Mouse (Mus musculus): ENCODE measurements at regions not wholly inside any gene's neighbourhood (a gene's known extent, or its start where the extent isn't known, plus 50 kb on each side); places are given as distances from the start of the nearest gene placed in this dataset.
"Not testable (repeated sequence)": the region's sequence is repeated elsewhere in the genome, so short reads cannot be mapped to it uniquely, and the experiment has no call there.

DNA sequence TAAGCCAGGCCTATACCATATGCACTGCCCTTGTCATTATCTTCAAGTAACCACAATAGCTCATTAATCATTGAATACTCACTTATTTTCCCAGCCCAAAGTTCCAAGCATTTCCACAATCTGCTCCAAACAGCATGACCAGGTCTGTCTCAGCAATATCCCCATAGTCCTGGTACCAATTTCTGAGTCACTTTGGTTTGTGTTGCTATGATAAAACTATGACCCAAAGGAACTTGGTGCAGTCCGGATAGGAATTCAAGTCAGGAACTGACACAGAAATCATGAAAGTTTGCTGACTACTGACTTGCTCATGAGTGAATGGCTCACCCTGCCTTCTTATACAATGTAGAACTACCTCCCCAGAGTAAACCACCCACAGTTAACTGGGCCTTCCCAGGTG lies 309.4 kb downstream of the Gxylt1 start:
- 91% methylated on average over 1 of the region's 1 CpGs for WGBS
- no peaks in the 10 kb centered on the region for H3K27me3 ChIP-seq
- H3K9ac ChIP-seq, result no peak overlapping the region
- H3K4me2 ChIP-seq (replicated peaks), result no peak overlapping the region
- no peak for ATAC-seq (ENCODE audit: low FRiP score)
- no peaks in the 10 kb centered on the region for H3K36me3 ChIP-seq
- no peak overlapping the region for H3K4me3 ChIP-seq
- no peaks in the 10 kb centered on the region for H3K4me1 ChIP-seq
- H3K9me3 ChIP-seq (replicated peaks), result no peaks in the 10 kb centered on the region
- no peak overlapping the region for H3K27ac ChIP-seq

DNA sequence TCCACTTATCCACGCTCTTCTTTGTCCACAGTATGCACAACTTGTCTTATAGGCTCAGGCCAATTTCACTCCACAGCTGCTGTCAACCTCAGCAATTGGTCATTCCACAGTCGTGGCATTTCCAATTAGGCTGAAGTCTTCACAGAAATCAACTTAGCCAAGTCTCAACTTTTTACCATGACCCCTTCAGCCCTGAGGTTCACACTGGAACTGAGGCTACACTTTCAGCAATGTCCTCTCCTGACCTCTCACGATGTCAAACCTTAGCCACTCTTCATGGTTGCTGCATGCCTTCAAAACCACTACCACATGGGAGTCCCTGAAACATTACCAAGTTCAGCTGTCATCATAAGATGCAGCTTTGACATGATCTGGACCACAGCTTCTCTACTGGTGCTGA lies 310.1 kb downstream of the Gxylt1 start:
- H3K9ac ChIP-seq, result no peak overlapping the region
- no peaks in the 10 kb centered on the region for H3K9me3 ChIP-seq (replicated peaks)
- H3K27me3 ChIP-seq, result no peaks in the 10 kb centered on the region
- H3K36me3 ChIP-seq, result no peaks in the 10 kb centered on the region
- no peak for ATAC-seq (ENCODE audit: low FRiP score)
- no peaks in the 10 kb centered on the region for H3K4me1 ChIP-seq
- no peak overlapping the region for H3K27ac ChIP-seq
- no peak overlapping the region for H3K4me2 ChIP-seq (replicated peaks)
- WGBS, result 75% methylated on average over 3 of the region's 3 CpGs
- no peak overlapping the region for H3K4me3 ChIP-seq

DNA sequence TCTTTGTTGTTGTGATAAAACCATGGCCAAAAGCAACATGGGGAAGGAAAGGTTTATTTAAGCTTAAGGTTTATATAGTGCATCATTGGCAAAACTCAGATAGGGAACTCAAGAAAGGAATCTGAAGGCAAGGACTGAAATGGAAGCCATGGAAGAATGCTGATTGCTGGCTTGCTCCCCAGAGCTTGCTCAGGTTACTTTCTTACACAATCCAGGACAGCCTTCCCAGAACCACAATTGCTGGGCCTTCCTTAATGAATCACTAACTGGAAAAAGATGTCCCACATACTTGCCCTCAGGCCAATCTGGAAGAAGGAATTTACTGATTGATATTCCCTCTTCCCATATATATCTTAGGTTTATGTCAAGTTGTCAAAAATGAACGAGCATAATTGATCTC lies 310.8 kb downstream of the Gxylt1 start:
- Histone ChIP-seq H3K27ac (no peak overlapping the region), H3K4me2 (replicated peaks) (no peak overlapping the region), H3K36me3 (no peaks in the 10 kb centered on the region), H3K27me3 (no peaks in the 10 kb centered on the region), H3K4me1 (no peaks in the 10 kb centered on the region), H3K9me3 (replicated peaks) (no peaks in the 10 kb centered on the region), H3K9ac (no peak overlapping the region), H3K4me3 (no peak overlapping the region)
- ATAC-seq (ENCODE audit: low FRiP score), result no peak
- WGBS, result 87% methylated on average over 1 of the region's 1 CpGs

DNA sequence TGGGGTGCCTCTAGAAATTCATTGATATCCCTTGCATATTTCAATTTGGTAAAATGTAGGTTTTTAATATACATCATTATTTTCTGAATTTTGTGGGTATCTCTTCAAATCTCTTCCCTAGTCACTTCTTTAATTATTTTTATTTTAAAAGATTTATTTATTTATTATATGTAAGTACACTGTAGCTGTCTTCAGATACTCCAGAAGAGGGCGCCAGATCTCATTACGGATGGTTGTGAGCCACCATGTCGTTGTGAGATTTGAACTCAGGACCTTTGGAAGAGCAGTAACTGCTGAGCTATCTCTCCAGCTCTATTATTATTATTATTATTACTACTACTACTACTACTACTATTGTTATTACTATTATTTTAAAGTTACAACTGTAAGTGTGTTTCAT lies 324.1 kb downstream of the Gxylt1 start:
- H3K27me3 ChIP-seq; ATAC-seq (ENCODE audit: low FRiP score); H3K36me3 ChIP-seq; H3K4me3 ChIP-seq; H3K27ac ChIP-seq; H3K4me2 ChIP-seq (replicated peaks); H3K9me3 ChIP-seq (replicated peaks); H3K9ac ChIP-seq; H3K4me1 ChIP-seq: not testable (repeated sequence)
- WGBS, result 81% methylated on average over 3 of the region's 3 CpGs

DNA sequence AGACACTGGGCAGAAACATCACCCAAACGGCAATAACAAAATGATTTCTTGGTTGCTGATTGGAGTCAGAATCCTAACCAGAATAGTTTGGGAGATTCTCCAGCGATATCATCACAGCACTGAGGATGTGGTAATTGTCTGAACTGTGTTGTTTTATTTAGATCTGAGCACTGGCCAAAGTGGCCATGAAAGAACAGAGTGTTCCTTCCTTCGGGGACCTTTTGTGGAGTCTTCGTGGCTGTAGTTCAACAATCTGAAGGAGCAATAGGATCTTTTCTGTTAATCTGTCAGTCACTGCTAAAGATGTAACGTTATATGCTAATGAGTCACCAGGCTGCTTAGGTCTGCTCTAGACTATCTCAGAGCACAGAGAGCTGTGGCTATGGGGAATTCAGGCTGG lies 328.8 kb downstream of the Gxylt1 start:
- ATAC-seq (ENCODE audit: low FRiP score), result no peak
- Histone ChIP-seq H3K36me3 (no peaks in the 10 kb centered on the region), H3K4me2 (replicated peaks) (no peak overlapping the region), H3K27ac (no peak overlapping the region), H3K9me3 (replicated peaks) (no peaks in the 10 kb centered on the region), H3K9ac (no peak overlapping the region), H3K4me1 (no peaks in the 10 kb centered on the region), H3K27me3 (no peaks in the 10 kb centered on the region), H3K4me3 (no peak overlapping the region)
- WGBS, result 60% methylated on average over 5 of the region's 5 CpGs

DNA sequence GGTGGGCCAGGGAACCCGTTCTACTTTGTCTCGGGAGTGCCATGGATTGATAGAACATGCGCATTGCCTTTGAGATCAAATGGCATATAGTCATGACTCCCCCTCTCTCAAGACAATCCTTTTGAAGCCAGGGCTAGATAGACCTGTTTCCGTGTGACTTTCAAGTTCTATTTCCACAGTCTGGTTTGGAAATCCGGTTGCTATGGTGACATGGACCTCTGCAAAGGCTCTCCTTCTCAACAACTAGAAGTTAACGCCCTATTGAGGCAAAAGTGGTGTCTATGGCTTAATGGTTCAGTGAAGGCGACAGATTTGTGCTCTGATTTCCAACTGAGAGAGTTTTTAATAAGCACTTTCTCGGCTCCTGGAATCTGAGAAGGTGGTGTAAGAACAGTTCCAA lies 371.2 kb downstream of the Gxylt1 start:
- no peak for ATAC-seq (ENCODE audit: low FRiP score)
- Histone ChIP-seq H3K36me3 (no peaks in the 10 kb centered on the region), H3K9me3 (replicated peaks) (no peaks in the 10 kb centered on the region), H3K4me3 (no peak overlapping the region), H3K27ac (no peak overlapping the region), H3K27me3 (no peaks in the 10 kb centered on the region), H3K4me1 (no peaks in the 10 kb centered on the region), H3K9ac (no peak overlapping the region), H3K4me2 (replicated peaks) (no peak overlapping the region)
- WGBS, result 67% methylated on average over 8 of the region's 8 CpGs

DNA sequence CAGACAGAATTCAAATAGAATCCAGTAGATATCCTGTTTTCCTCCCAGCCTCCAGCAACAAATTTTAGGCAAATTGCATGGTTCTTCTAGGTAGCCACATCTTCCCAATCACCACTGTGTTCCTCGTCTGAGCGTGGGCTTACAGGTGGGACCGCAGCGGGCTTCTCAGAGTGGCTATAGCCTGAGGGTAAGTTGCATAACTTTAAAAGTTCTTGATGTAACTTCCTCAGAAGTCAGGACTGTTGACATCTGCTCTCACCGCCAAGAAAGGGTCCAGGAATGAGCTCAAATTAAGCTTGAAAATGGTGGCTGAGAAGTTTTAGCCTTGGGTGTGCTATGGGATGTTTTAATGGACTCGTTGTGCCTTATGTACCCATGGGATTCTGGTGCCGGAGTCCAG lies 377.7 kb downstream of the Gxylt1 start:
- no peaks in the 10 kb centered on the region for H3K4me1 ChIP-seq
- H3K27me3 ChIP-seq, result no peaks in the 10 kb centered on the region
- 84% methylated on average over 7 of the region's 7 CpGs for WGBS
- H3K36me3 ChIP-seq, result no peaks in the 10 kb centered on the region
- no peaks in the 10 kb centered on the region for H3K9me3 ChIP-seq (replicated peaks)
- H3K4me3 ChIP-seq, result no peak overlapping the region
- H3K4me2 ChIP-seq (replicated peaks), result no peak overlapping the region
- no peak for ATAC-seq (ENCODE audit: low FRiP score)
- no peak overlapping the region for H3K9ac ChIP-seq
- no peak overlapping the region for H3K27ac ChIP-seq

DNA sequence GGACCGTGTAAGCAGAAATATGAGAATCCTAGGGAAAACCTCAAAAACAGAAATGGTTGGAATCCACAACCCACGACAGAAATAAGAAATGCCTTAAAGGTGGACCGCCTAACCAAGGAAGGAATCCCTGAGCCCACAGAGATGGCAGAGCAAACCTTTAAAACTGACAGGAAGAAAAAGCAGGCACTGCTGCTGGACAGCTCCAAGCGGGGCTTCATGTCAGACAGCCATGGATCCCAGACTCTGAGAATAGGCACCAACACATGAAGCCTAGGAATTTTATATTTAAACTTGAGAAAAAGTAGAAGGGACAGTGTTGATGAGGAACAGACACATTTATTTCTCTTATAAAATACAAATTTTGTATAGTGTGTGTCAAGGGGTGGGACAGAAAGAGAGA lies 379.1 kb downstream of the Gxylt1 start:
- no peak overlapping the region for H3K27ac ChIP-seq
- ATAC-seq (ENCODE audit: low FRiP score), result no peak
- no peak overlapping the region for H3K4me3 ChIP-seq
- WGBS, result 76% methylated on average over 4 of the region's 4 CpGs
- no peaks in the 10 kb centered on the region for H3K36me3 ChIP-seq
- H3K4me1 ChIP-seq, result no peaks in the 10 kb centered on the region
- H3K4me2 ChIP-seq (replicated peaks), result no peak overlapping the region
- no peaks in the 10 kb centered on the region for H3K9me3 ChIP-seq (replicated peaks)
- H3K9ac ChIP-seq, result no peak overlapping the region
- no peaks in the 10 kb centered on the region for H3K27me3 ChIP-seq

DNA sequence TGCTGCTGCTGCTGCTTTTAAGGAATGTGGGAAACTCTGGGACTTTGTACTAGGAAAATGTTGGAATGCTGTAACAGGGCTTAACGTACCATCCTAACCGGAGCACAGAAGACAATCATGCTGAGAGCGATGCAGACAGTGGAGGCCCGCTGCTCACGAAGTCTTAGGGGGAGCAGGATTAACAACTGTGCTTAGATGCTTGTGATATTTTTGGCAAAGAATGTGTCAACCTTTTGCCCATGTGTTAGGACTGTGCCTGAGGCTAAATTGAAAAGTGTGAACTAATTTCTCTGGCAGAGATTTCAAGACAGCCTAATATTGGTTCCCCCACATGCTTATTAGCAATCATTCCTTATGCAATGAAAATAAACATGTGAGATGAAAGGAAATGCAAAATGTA lies 398.5 kb downstream of the Gxylt1 start:
- Histone ChIP-seq H3K36me3 (no peaks in the 10 kb centered on the region), H3K9me3 (replicated peaks) (no peaks in the 10 kb centered on the region), H3K27me3 (no peaks in the 10 kb centered on the region), H3K4me1 (no peaks in the 10 kb centered on the region), H3K4me3 (no peak overlapping the region), H3K4me2 (replicated peaks) (no peak overlapping the region), H3K27ac (no peak overlapping the region), H3K9ac (no peak overlapping the region)
- no peak for ATAC-seq (ENCODE audit: low FRiP score)
- WGBS, result 82% methylated on average over 5 of the region's 5 CpGs

DNA sequence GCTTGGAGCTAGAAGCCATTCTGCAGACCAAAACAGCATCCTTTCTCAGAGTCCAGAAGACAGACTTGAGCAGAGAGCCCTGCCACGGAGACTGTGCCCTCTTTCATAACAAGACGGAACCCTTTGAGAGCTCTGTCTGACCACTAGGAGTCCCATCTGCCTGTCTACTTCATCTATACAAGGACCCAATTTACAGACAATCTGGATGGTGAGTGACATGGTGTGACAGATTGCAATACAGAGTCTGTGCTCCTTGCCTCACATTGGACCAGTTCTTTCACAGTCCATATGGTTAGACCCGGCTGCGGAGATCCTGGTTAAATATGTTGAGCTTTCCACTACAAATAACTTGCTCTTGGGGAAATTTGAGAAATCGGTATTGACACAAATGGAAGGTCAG lies 410.9 kb downstream of the Gxylt1 start:
- Histone ChIP-seq H3K4me1 (no peaks in the 10 kb centered on the region), H3K27me3 (no peaks in the 10 kb centered on the region), H3K9ac (no peak overlapping the region), H3K36me3 (no peaks in the 10 kb centered on the region), H3K27ac (no peak overlapping the region), H3K4me2 (replicated peaks) (no peak overlapping the region), H3K9me3 (replicated peaks) (no peaks in the 10 kb centered on the region), H3K4me3 (no peak overlapping the region)
- whole genome bisulfite sequencing, result 82% methylated on average over 5 of the region's 5 CpGs
- ATAC-seq (ENCODE audit: low FRiP score), result no peak

DNA sequence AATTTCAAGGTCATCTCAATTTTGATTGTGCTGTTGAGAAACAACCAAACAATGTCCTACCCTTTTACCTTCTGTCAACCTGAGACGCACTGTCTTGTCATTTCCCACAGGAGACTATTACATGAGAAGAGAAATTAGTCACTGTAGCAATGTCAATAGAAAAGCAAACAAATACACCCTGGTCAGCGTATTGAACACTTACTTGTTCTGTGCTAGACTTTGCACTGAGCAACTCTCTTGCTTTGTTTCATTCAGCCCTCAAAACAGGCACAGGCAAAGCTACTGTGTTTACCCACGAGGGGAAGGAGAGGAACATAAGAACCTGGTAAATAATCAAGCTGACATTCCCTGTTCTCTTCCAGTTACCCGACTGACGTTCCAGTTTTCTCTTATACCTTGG lies 424.1 kb downstream of the Gxylt1 start:
- H3K27ac ChIP-seq, result no peak overlapping the region
- no peak overlapping the region for H3K4me2 ChIP-seq (replicated peaks)
- ATAC-seq (ENCODE audit: low FRiP score), result no peak
- no peak overlapping the region for H3K4me3 ChIP-seq
- H3K4me1 ChIP-seq, result no peaks in the 10 kb centered on the region
- no peak overlapping the region for H3K9ac ChIP-seq
- no peaks in the 10 kb centered on the region for H3K9me3 ChIP-seq (replicated peaks)
- 60% methylated on average over 5 of the region's 5 CpGs for WGBS
- no peaks in the 10 kb centered on the region for H3K27me3 ChIP-seq
- no peaks in the 10 kb centered on the region for H3K36me3 ChIP-seq

DNA sequence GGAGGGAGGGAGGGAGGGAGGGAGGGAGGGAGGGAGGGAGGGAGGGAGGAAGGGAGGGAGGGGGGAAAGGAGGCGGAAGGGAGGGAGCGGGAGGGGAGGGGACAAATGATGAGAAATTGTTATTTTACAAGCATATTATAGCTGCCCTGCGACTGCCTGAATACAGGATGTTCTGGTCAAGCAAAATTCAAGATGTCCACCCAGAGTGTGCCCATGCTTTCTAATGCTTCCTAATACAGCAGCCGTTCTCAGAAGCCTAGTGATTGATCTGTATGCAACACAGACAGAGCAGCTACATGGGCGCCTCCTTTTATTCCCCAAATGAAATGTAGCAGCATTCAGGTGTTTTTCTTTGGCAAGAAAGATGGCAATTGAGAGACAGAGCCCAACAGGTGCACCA lies 434.9 kb downstream of the Gxylt1 start:
- no peaks in the 10 kb centered on the region for H3K36me3 ChIP-seq
- no peak overlapping the region for H3K4me2 ChIP-seq (replicated peaks)
- no peaks in the 10 kb centered on the region for H3K4me1 ChIP-seq
- WGBS, result 78% methylated on average over 4 of the region's 5 CpGs
- no peak overlapping the region for H3K4me3 ChIP-seq
- H3K27me3 ChIP-seq, result no peaks in the 10 kb centered on the region
- no peak for ATAC-seq (ENCODE audit: low FRiP score)
- H3K27ac ChIP-seq, result no peak overlapping the region
- H3K9ac ChIP-seq, result no peak overlapping the region
- H3K9me3 ChIP-seq (replicated peaks), result no peaks in the 10 kb centered on the region

DNA sequence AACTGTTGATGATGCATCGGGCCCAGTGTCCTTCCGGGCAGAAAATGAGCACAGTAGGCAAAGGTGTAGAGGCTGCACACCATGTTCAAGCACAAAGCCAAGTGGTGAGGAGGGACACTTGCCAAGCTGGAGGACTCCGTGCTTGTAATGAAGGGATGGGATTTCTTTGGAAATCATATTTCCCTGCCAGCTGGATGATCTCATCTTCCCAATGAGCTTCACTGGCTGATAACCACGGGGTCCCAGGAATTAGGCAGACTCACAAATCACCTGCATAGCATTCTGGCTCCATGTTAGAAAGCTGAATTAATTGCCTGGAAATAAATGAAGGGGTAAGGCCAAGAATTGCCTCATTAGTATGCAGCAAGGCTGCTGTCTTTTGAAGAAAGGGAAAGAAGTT lies 435.4 kb downstream of the Gxylt1 start:
- Histone ChIP-seq H3K36me3 (no peaks in the 10 kb centered on the region), H3K9ac (no peak overlapping the region), H3K9me3 (replicated peaks) (no peaks in the 10 kb centered on the region), H3K4me2 (replicated peaks) (no peak overlapping the region), H3K27me3 (no peaks in the 10 kb centered on the region), H3K27ac (no peak overlapping the region), H3K4me3 (no peak overlapping the region), H3K4me1 (no peaks in the 10 kb centered on the region)
- WGBS, result 72% methylated on average over 4 of the region's 4 CpGs
- no peak for ATAC-seq (ENCODE audit: low FRiP score)

DNA sequence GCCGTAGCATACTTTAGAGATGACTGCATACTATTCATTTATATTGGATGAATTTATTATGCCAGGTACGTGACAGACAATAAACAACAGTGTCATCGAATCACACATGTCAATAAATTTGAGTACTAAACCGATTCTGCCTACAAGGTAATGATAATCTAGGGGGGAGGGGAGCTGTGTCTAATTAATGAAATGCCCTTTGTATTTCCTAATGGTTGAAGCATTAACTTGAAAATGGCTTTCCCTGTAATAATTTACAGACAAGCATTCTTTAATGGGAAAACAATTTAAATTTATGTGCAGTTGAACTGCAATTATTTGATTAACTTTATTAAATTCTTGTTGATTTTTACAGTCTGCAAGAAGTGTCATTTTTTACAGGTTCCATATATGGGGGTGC lies 429.5 kb downstream of the Pdzrn4 start:
- WGBS, result 74% methylated on average over 4 of the region's 4 CpGs
- Histone ChIP-seq H3K4me3 (no peak overlapping the region), H3K4me1 (no peaks in the 10 kb centered on the region), H3K9me3 (replicated peaks) (no peaks in the 10 kb centered on the region), H3K9ac (no peak overlapping the region), H3K27ac (no peak overlapping the region), H3K4me2 (replicated peaks) (no peak overlapping the region), H3K36me3 (no peaks in the 10 kb centered on the region), H3K27me3 (no peaks in the 10 kb centered on the region)
- no peak for ATAC-seq (ENCODE audit: low FRiP score)

Measured in hindbrain, embryonic 12.5 days (tissue).